Mouse (Mus musculus) kidney, postnatal 36 days (tissue): ENCODE measurements around the gene Sipa1l1.

Experiments used
- DNase-seq, 2 experiments: peaks; one replicate each; pipeline ENCODE4 v3.0.0; 2021 to 2022; ENCODE audit warnings: mixed read lengths in 2 of 2

Gene Sipa1l1

GRCm38 (mm10) chr12:82388144-82388543, 219.0 kb downstream of the Sipa1l1 start:
- no peak for DNase-seq

GRCm38 (mm10) chr12:82394118-82394861, 225.2 kb downstream of the Sipa1l1 start:
- no peak for DNase-seq

- DNase-seq = no peak
These were observed 226.1 kb downstream of the Sipa1l1 start for GRCm38 (mm10) chr12:82395194-82395593.

- DNase-seq = peak; percentile 52 to 74
These were observed 228.1 kb downstream of the Sipa1l1 start for GRCm38 (mm10) chr12:82397193-82397592.

- peak; percentile 77 to 84 for DNase-seq
These were observed 228.6 kb downstream of the Sipa1l1 start for GRCm38 (mm10) chr12:82397751-82398150.

GRCm38 (mm10) chr12:82398926-82399325, 229.8 kb downstream of the Sipa1l1 start:
- peak; percentile 56 to 76 for DNase-seq

- DNase-seq = no peak
These were observed 231.0 kb downstream of the Sipa1l1 start for GRCm38 (mm10) chr12:82399971-82400720.

- no peak for DNase-seq
These were observed 231.7 kb downstream of the Sipa1l1 start for GRCm38 (mm10) chr12:82400783-82401182.

GRCm38 (mm10) chr12:82401440-82401839, 232.3 kb downstream of the Sipa1l1 start:
- no peak for DNase-seq

- DNase-seq = no peak
These were observed 233.5 kb downstream of the Sipa1l1 start for GRCm38 (mm10) chr12:82402635-82403034.

GRCm38 (mm10) chr12:82407531-82408255, 238.6 kb downstream of the Sipa1l1 start:
- DNase-seq = no peak

GRCm38 (mm10) chr12:82408486-82408885, 239.4 kb downstream of the Sipa1l1 start:
- DNase-seq = peak; percentile 91 to 92

- no peak for DNase-seq
These were observed 240.8 kb downstream of the Sipa1l1 start for GRCm38 (mm10) chr12:82409686-82410472.

- peak; percentile 61 to 67 for DNase-seq
These were observed 243.3 kb downstream of the Sipa1l1 start for GRCm38 (mm10) chr12:82412291-82413032.

GRCm38 (mm10) chr12:82415690-82416364, 246.7 kb downstream of the Sipa1l1 start:
- peak; percentile 77 to 79 for DNase-seq

GRCm38 (mm10) chr12:82419027-82419426, 249.9 kb downstream of the Sipa1l1 start:
- no peak for DNase-seq

- DNase-seq = no peak
These were observed 255.7 kb downstream of the Sipa1l1 start for GRCm38 (mm10) chr12:82424783-82425182.

GRCm38 (mm10) chr12:82425853-82426252, 256.7 kb downstream of the Sipa1l1 start:
- no peak for DNase-seq

- DNase-seq = peak in 1 of 2 experiments; percentile 37
These were observed 258.3 kb downstream of the Sipa1l1 start for GRCm38 (mm10) chr12:82427416-82427815.

GRCm38 (mm10) chr12:82428466-82428865, 259.3 kb downstream of the Sipa1l1 start:
- no peak for DNase-seq

- no peak for DNase-seq
These were observed 264.2 kb downstream of the Sipa1l1 start for GRCm38 (mm10) chr12:82433311-82433710.
